Mouse (Mus musculus) brain, embryonic 14.5 days (tissue): Measurements from ENCODE around the gene Rundc3a.

ENCODE experiments used
- CTCF ChIP-seq: fragments of 200-500 bp; IDR thresholded peaks from 2 replicates; pipeline ENCODE4 v1.5.1; 2012; ENCODE audit warnings: inconsistent platforms, mild to moderate bottlenecking, moderate library complexity, borderline replicate concordance; ENCODE audit not compliant: insufficient read depth, insufficient read length; ENCODE audit errors: extremely low read depth
- POLR2A ChIP-seq: fragments of 200-500 bp; IDR thresholded peaks from 2 replicates; pipeline ENCODE4 v1.6.1; 2012; ENCODE audit warnings: mild to moderate bottlenecking, inconsistent platforms, borderline replicate concordance; ENCODE audit not compliant: poor library complexity, insufficient read depth, insufficient read length, severe bottlenecking; ENCODE audit errors: extremely low read depth

DNA sequence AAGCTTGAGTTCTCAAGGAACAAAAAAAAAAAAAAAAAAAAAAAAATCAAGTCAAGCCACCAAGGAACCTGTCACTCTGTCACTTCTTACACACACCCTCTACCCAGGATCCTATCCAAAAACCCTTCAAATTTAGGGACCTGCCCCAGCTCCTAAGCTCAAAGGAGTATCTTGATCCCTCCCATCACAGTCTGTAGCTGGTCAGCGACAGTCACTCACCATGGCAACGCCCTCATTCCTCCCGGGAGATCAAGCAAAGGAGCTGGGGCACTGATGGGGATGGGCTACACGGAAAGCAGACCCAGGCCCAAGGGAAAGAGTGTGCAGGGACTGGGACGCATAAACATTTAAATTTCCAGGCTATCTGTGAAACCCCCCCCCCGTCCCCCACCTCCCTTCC lies 51.6 kb downstream of the Rundc3a start:
- TF ChIP-seq CTCF (no peak), POLR2A (no peak)
